Mouse (Mus musculus) G1E (cell line): ENCODE data around the gene Srd5a1. TPM values are rescaled to one million over a fixed set of nuclear protein-coding genes. Genes with fewer than 3 reads are reported as not detected.
"Not testable (repeated sequence)": the region's sequence is repeated elsewhere in the genome, so short reads cannot be mapped to it uniquely, and the experiment has no call there.

Source experiments
- ATAC-seq: 2 replicates; pipeline ENCODE4 v1.8.0; 2016; ENCODE audit warnings: mild to moderate bottlenecking; ENCODE audit not compliant: insufficient number of reproducible peaks, poor library complexity, low FRiP score, severe bottlenecking; ENCODE audit errors: extremely low read depth
- DNase-seq: peaks from one replicate; pipeline ENCODE4 v3.0.0; 2012; ENCODE audit warnings: low spot score
- H3K27me3 ChIP-seq: 2 replicates; pipeline ENCODE4 v1.6.1; 2012; ENCODE audit warnings: mild to moderate bottlenecking, low read length, inconsistent platforms; ENCODE audit not compliant: insufficient read depth
- H3K36me3 ChIP-seq: replicated peaks from 2 replicates; pipeline ENCODE3; 2012; ENCODE audit warnings: mild to moderate bottlenecking, inconsistent platforms
- H3K4me1 ChIP-seq: 2 replicates; pipeline ENCODE4 v1.6.1; 2012; ENCODE audit warnings: low read depth, low read length, inconsistent platforms, mixed read lengths; ENCODE audit not compliant: insufficient read depth
- H3K4me3 ChIP-seq: 2 replicates; pipeline ENCODE4 v1.5.1; 2012; ENCODE audit warnings: low read depth, mild to moderate bottlenecking, inconsistent platforms, low read length, moderate library complexity, mixed read lengths
- H3K9me3 ChIP-seq: replicated peaks from 2 replicates; pipeline ENCODE4 v1.6.1; 2012; ENCODE audit warnings: inconsistent platforms
- CTCF ChIP-seq: IDR thresholded peaks from 2 replicates; pipeline ENCODE4 v1.5.1; 2012; ENCODE audit warnings: low read depth, low read length, inconsistent platforms, mixed read lengths
- GATA1 ChIP-seq: IDR thresholded peaks from 2 replicates; pipeline ENCODE4 v1.6.1; 2012; ENCODE audit warnings: borderline replicate concordance, low read length, inconsistent platforms, mixed read lengths
- GATA2 ChIP-seq: IDR thresholded peaks from 2 replicates; pipeline ENCODE4 v1.6.1; 2012; ENCODE audit warnings: low read depth, low read length, inconsistent platforms, borderline replicate concordance
- POLR2AphosphoS5 ChIP-seq: IDR thresholded peaks from 2 replicates; pipeline ENCODE4 v1.6.1; 2012; ENCODE audit warnings: low read depth, low read length, inconsistent platforms; ENCODE audit not compliant: insufficient replicate concordance
- TAL1 ChIP-seq: conservative IDR thresholded peaks from 2 replicates; pipeline ENCODE4 v1.6.1; 2012; ENCODE audit warnings: low read depth, low read length, inconsistent platforms, mixed read lengths
- polyA plus RNA-seq: library from polyadenylated mRNA; stranded (reverse); fragments of >175 nt; gene quantifications from 2 replicates; pipeline ENCODE4 v1.2.3, GENCODE M21; 2012
- total RNA-seq, 2 experiments: library from RNA; stranded (forward) in 1 of 2; stranded (reverse) in 1 of 2; fragments of 200-1000 nt in 1 of 2; fragments of >200 nt in 1 of 2; fragmentation: Nextera tagmentation in 1 of 2; gene quantifications; 2 replicates each; pipeline ENCODE4 v1.2.3; 2014 to 2017

Srd5a1 gene
- total and polyA plus RNA-seq, 3 experiments: 3.8 to 7.1 (median 6.8) TPM

- no peak for TF ChIP-seq GATA2
- TF ChIP-seq TAL1: no peak
- TF ChIP-seq GATA1: no peak
- no peak for TF ChIP-seq CTCF
- TF ChIP-seq POLR2AphosphoS5: no peak
- Histone ChIP-seq H3K4me3 (peak overlapping the region; percentile 98), H3K27me3 (no peaks in the 10 kb centered on the region), H3K36me3 (peaks cover 35% of the 10 kb centered on the region), H3K4me1 (peaks cover 48% of the 10 kb centered on the region), H3K9me3 (no peaks in the 10 kb centered on the region)
- DNase-seq (no peak), ATAC-seq (no peak)
Measured at GRCm38 (mm10) chr13:69610751-69611397, 368 bp downstream of the Srd5a1 start.

- Histone ChIP-seq H3K4me1 (peaks cover 30% of the 10 kb centered on the region), H3K4me3 (no peak overlapping the region), H3K27me3 (no peaks in the 10 kb centered on the region), H3K36me3 (peaks cover 21% of the 10 kb centered on the region), H3K9me3 (no peaks in the 10 kb centered on the region)
- no peak for ATAC-seq
- DNase-seq: no peak
- TF ChIP-seq POLR2AphosphoS5 (no peak), TAL1 (no peak), CTCF (no peak), GATA1 (no peak), GATA2 (no peak)
Measured at GRCm38 (mm10) chr13:69608734-69609133, 2.5 kb downstream of the Srd5a1 start.

GRCm38 (mm10) chr13:69604670-69605069 lies 6.6 kb downstream of the Srd5a1 start:
- no peaks in the 10 kb centered on the region for H3K9me3 ChIP-seq
- H3K4me3 ChIP-seq: no peak overlapping the region
- H3K27me3 ChIP-seq: no peaks in the 10 kb centered on the region
- TF ChIP-seq GATA2 (no peak), POLR2AphosphoS5 (no peak), GATA1 (no peak), TAL1 (no peak), CTCF (no peak)
- no peak for DNase-seq
- peaks cover 14% of the 10 kb centered on the region; the same call in 1 of the 2 replicates for H3K4me1 ChIP-seq
- ATAC-seq: no peak
- H3K36me3 ChIP-seq: peaks cover 16% of the 10 kb centered on the region

GRCm38 (mm10) chr13:69601321-69601720 lies 9.9 kb downstream of the Srd5a1 start:
- Histone ChIP-seq H3K27me3 (no peaks in the 10 kb centered on the region), H3K4me1 (no peaks in the 10 kb centered on the region), H3K9me3 (no peaks in the 10 kb centered on the region), H3K36me3 (peaks cover 21% of the 10 kb centered on the region), H3K4me3 (no peak overlapping the region)
- ATAC-seq: no peak
- no peak for TF ChIP-seq TAL1
- no peak for TF ChIP-seq POLR2AphosphoS5
- no peak for TF ChIP-seq GATA1
- TF ChIP-seq GATA2: no peak
- TF ChIP-seq CTCF: no peak
- DNase-seq: no peak

- not testable (repeated sequence) for H3K27me3 ChIP-seq, ATAC-seq, H3K9me3 ChIP-seq, H3K4me3 ChIP-seq, DNase-seq, H3K4me1 ChIP-seq
- peaks cover 19% of the 10 kb centered on the region for H3K36me3 ChIP-seq
Measured at GRCm38 (mm10) chr13:69600863-69601262, 10.4 kb downstream of the Srd5a1 start.

- DNase-seq (no peak), ATAC-seq (no peak)
- H3K4me3 ChIP-seq: no peak overlapping the region
- H3K36me3 ChIP-seq: peaks cover 25% of the 10 kb centered on the region
- TF ChIP-seq TAL1 (no peak), GATA2 (no peak), GATA1 (no peak), CTCF (no peak), POLR2AphosphoS5 (no peak)
- no peaks in the 10 kb centered on the region for H3K27me3 ChIP-seq
- H3K4me1 ChIP-seq: no peaks in the 10 kb centered on the region
- no peaks in the 10 kb centered on the region for H3K9me3 ChIP-seq
Measured at GRCm38 (mm10) chr13:69598867-69599266, 12.4 kb downstream of the Srd5a1 start.

GRCm38 (mm10) chr13:69596515-69596914 lies 14.7 kb downstream of the Srd5a1 start:
- Histone ChIP-seq H3K27me3 (no peaks in the 10 kb centered on the region), H3K36me3 (peaks cover 36% of the 10 kb centered on the region), H3K9me3 (no peaks in the 10 kb centered on the region), H3K4me1 (no peaks in the 10 kb centered on the region), H3K4me3 (no peak overlapping the region)
- DNase-seq (no peak), ATAC-seq (no peak)
- no peak for TF ChIP-seq GATA1
- no peak for TF ChIP-seq CTCF
- no peak for TF ChIP-seq TAL1
- no peak for TF ChIP-seq POLR2AphosphoS5
- TF ChIP-seq GATA2: no peak
